27 mouse cellular contexts compared by ENCODE assay signal in genomic region chr17:25614723-25615510, GRCm38 (mm10). TPM values are rescaled to one million over a fixed set of nuclear protein-coding genes. Genes with fewer than 3 reads are reported as not detected.
A peak's percentile ranks its signal among the peaks of the same experiment; 100 is the strongest.
DNase-seq lines count a peak whose midpoint lies in the region; ATAC-seq and TF ChIP-seq lines count a peak whose summit lies in the region.
"Had no signal": no experiment of that assay in that cellular context is flagged by ENCODE, and none has a peak within 500 bp of the region (broad histone marks: within the 10 kb centered on the region; RNA-seq: fewer than 3 reads in every experiment).

No protein-coding gene starts in this region.

- H3K4me3 ChIP-seq in forebrain, embryonic 14.5 days (ENCODE audit: low read depth, low read length): no peak overlapping the region
- no peak overlapping the region for H3K4me3 ChIP-seq in forebrain, embryonic 11.5 days (ENCODE audit: low read depth, low read length)
- no peak overlapping the region for H3K4me3 ChIP-seq in layer of hippocampus, adult 2 months
- H3K4me3 ChIP-seq in hindbrain, embryonic 14.5 days (replicated peaks; ENCODE audit: low read length): no peak overlapping the region
- H3K4me3 ChIP-seq: gastrocnemius, adult 2 months; heart, embryonic 12.5 days; heart, embryonic 15.5 days; hindbrain, embryonic 15.5 days had no signal

- peaks cover 12% of the 10 kb centered on the region; the same call in 1 of the 2 replicates for H3K36me3 ChIP-seq in forebrain, embryonic 14.5 days (ENCODE audit: control insufficient read depth, insufficient read depth, low read length)
- H3K36me3 ChIP-seq in forebrain, embryonic 11.5 days (ENCODE audit: control insufficient read depth, insufficient read depth, low read length): no peaks in the 10 kb centered on the region
- no peaks in the 10 kb centered on the region; the same call in 1 of the 2 replicates for H3K36me3 ChIP-seq in hindbrain, embryonic 14.5 days (replicated peaks; ENCODE audit: control insufficient read depth, insufficient read depth)
- H3K36me3 ChIP-seq: heart, embryonic 15.5 days; hindbrain, embryonic 15.5 days had no signal

- WGBS in forebrain, embryonic 14.5 days: 88% methylated on average over 10 of the region's 10 CpGs
- WGBS in forebrain, embryonic 11.5 days: 93% methylated on average over 10 of the region's 10 CpGs
- 91% methylated on average over 10 of the region's 10 CpGs for WGBS in hindbrain, embryonic 14.5 days

- peaks cover 24% of the 10 kb centered on the region for H3K4me1 ChIP-seq in forebrain, embryonic 14.5 days (ENCODE audit: control insufficient read depth, insufficient read depth, low read length)
- peaks cover 6% of the 10 kb centered on the region; the same call in 1 of the 2 replicates for H3K4me1 ChIP-seq in forebrain, embryonic 11.5 days (replicated peaks; ENCODE audit: control insufficient read depth, insufficient read depth, low read length)
- H3K4me1 ChIP-seq in hindbrain, embryonic 14.5 days (replicated peaks; ENCODE audit: control insufficient read depth, insufficient read depth, low read length): peaks cover 15% of the 10 kb centered on the region

- no peak for DNase-seq in forebrain, embryonic 14.5 days (ENCODE audit: low spot score)
- no peak for DNase-seq in forebrain, embryonic 11.5 days (ENCODE audit: low spot score)
- DNase-seq in layer of hippocampus, adult 2 months (ENCODE audit: low spot score in 2 of 2): no peak
- DNase-seq in layer of hippocampus, adult 11-12 months (ENCODE audit: low spot score): no peak
- DNase-seq in brain, embryonic 14.5 days (ENCODE audit: low read depth): peak; percentile 56
- no peak for DNase-seq in gastrocnemius, postnatal 10 days
- DNase-seq in hindbrain, embryonic 14.5 days (ENCODE audit: low spot score): no peak
- DNase-seq: adrenal gland, postnatal 10 days; adrenal gland, postnatal 36 days; B cell, adult 2 months; cerebellum, adult 11-12 months; cerebellum, adult 8-10 months; cerebellum, postnatal 10 days; cerebellum, postnatal 36 days; gastrocnemius, adult 2 months; gastrocnemius, postnatal 25 days; heart, adult 18-20 months; heart, postnatal 14 days; heart, postnatal 4 days; kidney, adult 2 months had no signal

- ATAC-seq in forebrain, embryonic 14.5 days: no peak
- no peak for ATAC-seq in forebrain, embryonic 11.5 days (replicated peaks; ENCODE audit: low FRiP score)
- ATAC-seq in hindbrain, embryonic 14.5 days (ENCODE audit: low FRiP score): no peak
- ATAC-seq: intestine, postnatal 0 days; Patski had no signal

- peak overlapping the region; percentile 58; the same call in 1 of the 2 replicates for H3K27ac ChIP-seq in forebrain, embryonic 14.5 days (ENCODE audit: low read depth, low read length)
- no peak overlapping the region for H3K27ac ChIP-seq in forebrain, embryonic 11.5 days (ENCODE audit: low read depth, low read length)
- peak overlapping the region; percentile 32; the same call in 1 of the 2 replicates for H3K27ac ChIP-seq in layer of hippocampus, adult 2 months
- H3K27ac ChIP-seq in hindbrain, embryonic 14.5 days: no peak overlapping the region
- H3K27ac ChIP-seq: gastrocnemius, adult 2 months; heart, embryonic 15.5 days; hindbrain, embryonic 15.5 days had no signal

- no peak for TF ChIP-seq CTCF in layer of hippocampus, adult 2 months (conservative IDR thresholded peaks at IDR 0.05)
- no peak for TF ChIP-seq CTCF in brain, embryonic 14.5 days (IDR thresholded peaks at IDR 0.05; ENCODE audit: borderline replicate concordance, extremely low read depth, insufficient read depth, insufficient read length)

- no peak overlapping the region for H3K4me2 ChIP-seq in forebrain, embryonic 14.5 days (ENCODE audit: low read length)
- no peak overlapping the region for H3K4me2 ChIP-seq in forebrain, embryonic 11.5 days (ENCODE audit: low read depth, low read length, severe bottlenecking)
- H3K4me2 ChIP-seq in hindbrain, embryonic 14.5 days (replicated peaks): no peak overlapping the region
- H3K4me2 ChIP-seq: heart, embryonic 12.5 days; heart, embryonic 15.5 days; hindbrain, embryonic 15.5 days had no signal

- no peaks in the 10 kb centered on the region for H3K9me3 ChIP-seq in forebrain, embryonic 14.5 days (replicated peaks; ENCODE audit: control insufficient read depth, low read length)
- H3K9me3 ChIP-seq in forebrain, embryonic 11.5 days (ENCODE audit: control insufficient read depth, low read length): no peaks in the 10 kb centered on the region
- no peaks in the 10 kb centered on the region for H3K9me3 ChIP-seq in hindbrain, embryonic 14.5 days (ENCODE audit: control insufficient read depth, low read length)
- H3K9me3 ChIP-seq: G1E; heart, embryonic 12.5 days; heart, embryonic 15.5 days; hindbrain, embryonic 15.5 days had no signal

- TF ChIP-seq POLR2A in brain, embryonic 14.5 days (IDR thresholded peaks at IDR 0.05; ENCODE audit: borderline replicate concordance, extremely low read depth, insufficient read depth, insufficient read length, poor library complexity, severe bottlenecking): no peak

- no peak overlapping the region for H3K9ac ChIP-seq in forebrain, embryonic 14.5 days (ENCODE audit: low read length)
- H3K9ac ChIP-seq in forebrain, embryonic 11.5 days (ENCODE audit: low read length): no peak overlapping the region
- H3K9ac ChIP-seq in hindbrain, embryonic 14.5 days: no peak overlapping the region
- H3K9ac ChIP-seq: heart, embryonic 12.5 days; heart, embryonic 15.5 days; hindbrain, embryonic 15.5 days had no signal

- no peaks in the 10 kb centered on the region for H3K27me3 ChIP-seq in forebrain, embryonic 14.5 days (replicated peaks; ENCODE audit: control insufficient read depth, insufficient read depth, low read length)
- H3K27me3 ChIP-seq in forebrain, embryonic 11.5 days (ENCODE audit: control insufficient read depth, insufficient read depth, low read length): no peaks in the 10 kb centered on the region
- H3K27me3 ChIP-seq in hindbrain, embryonic 14.5 days (ENCODE audit: control insufficient read depth, insufficient read depth, low read length): no peaks in the 10 kb centered on the region
- H3K27me3 ChIP-seq: CH12.LX; heart, embryonic 12.5 days; heart, embryonic 15.5 days; hindbrain, embryonic 15.5 days; Patski had no signal

RNA-seq across cellular contexts. Expression of gene Lmf1, which starts 36.0 kb away (rescaled TPM):
- 18.8 and 19.1 TPM in 2 replicates for polyA plus RNA-seq in forebrain, embryonic 14.5 days (2014; fragmentation: Nextera tagmentation; extraction: Ambion mirVana)
- 18.3 and 20.7 TPM in 2 replicates for polyA plus RNA-seq in forebrain, embryonic 11.5 days (2014; fragmentation: Nextera tagmentation; extraction: Ambion mirVana)
- total RNA-seq in layer of hippocampus, adult 2 months (2021): 10 to 100 TPM; 25.5 to 31.2 TPM
- 11.7 and 16.0 TPM in 2 replicates for polyA plus RNA-seq in brain, embryonic 14.5 days (2012; rRNA removed)
- 10 to 100 TPM; 11.5 to 14.5 TPM for total RNA-seq in gastrocnemius, postnatal 10 days (2021)
- polyA plus RNA-seq in hindbrain, embryonic 14.5 days (2014; fragmentation: Nextera tagmentation; extraction: Ambion mirVana): 22.4 and 24.9 TPM in 2 replicates

RNA-seq across cellular contexts. Expression of gene Sox8, which starts 44.4 kb away (rescaled TPM):
- polyA plus RNA-seq in forebrain, embryonic 14.5 days (2014; fragmentation: Nextera tagmentation; extraction: Ambion mirVana): 17.6 and 20.8 TPM in 2 replicates
- 7.3 and 7.5 TPM in 2 replicates for polyA plus RNA-seq in forebrain, embryonic 11.5 days (2014; fragmentation: Nextera tagmentation; extraction: Ambion mirVana)
- 10 to 100 TPM; 47.7 to 55.7 TPM for total RNA-seq in layer of hippocampus, adult 2 months (2021)
- 17.6 and 17.9 TPM in 2 replicates for polyA plus RNA-seq in brain, embryonic 14.5 days (2012; rRNA removed)
- total RNA-seq in gastrocnemius, postnatal 10 days (2021): 10 to 100 TPM; 15.2 to 20.2 TPM
- polyA plus RNA-seq in hindbrain, embryonic 14.5 days (2014; fragmentation: Nextera tagmentation; extraction: Ambion mirVana): 18.5 and 20.1 TPM in 2 replicates
- total RNA-seq: CH12.LX had no signal
- polyA plus RNA-seq: G1E had no signal

Comparison
In these comparisons a context has a peak if more than half of its experiments do, and no peak if none do; other contexts are left out.
1. H3K27ac ChIP-seq: peak in forebrain, embryonic 14.5 days (single experiment) and layer of hippocampus, adult 2 months (single experiment); none in forebrain, embryonic 11.5 days (single experiment) and hindbrain, embryonic 14.5 days (single experiment).